Mouse (Mus musculus) small intestine, adult 2 months (tissue): Measurements from ENCODE around the gene Zfp661. TPM values are rescaled to one million over a fixed set of nuclear protein-coding genes. Genes with fewer than 3 reads are reported as not detected.

Experiments
- H3K27ac ChIP-seq: fragments of 200-500 bp; 2 replicates; pipeline ENCODE4 v1.5.1; 2012; ENCODE audit warnings: low read depth, low read length, control low read depth, inconsistent platforms; ENCODE audit not compliant: insufficient read depth
- H3K27me3 ChIP-seq: fragments of 200-500 bp; 2 replicates; pipeline ENCODE4 v1.6.1; 2012; ENCODE audit warnings: mild to moderate bottlenecking, moderate library complexity, low read length, inconsistent platforms; ENCODE audit not compliant: control insufficient read depth, insufficient read depth
- H3K36me3 ChIP-seq: fragments of 200-500 bp; 2 replicates; pipeline ENCODE4 v1.6.1; 2012; ENCODE audit warnings: mild to moderate bottlenecking, low read length, control low read depth, inconsistent platforms; ENCODE audit not compliant: control insufficient read depth, insufficient read depth
- H3K4me1 ChIP-seq: fragments of 200-500 bp; 2 replicates; pipeline ENCODE4 v1.6.1; 2012; ENCODE audit warnings: low read length, inconsistent platforms, mixed read lengths; ENCODE audit not compliant: control insufficient read depth, insufficient read depth, insufficient read length
- H3K4me3 ChIP-seq: fragments of 200-500 bp; 2 replicates; pipeline ENCODE4 v1.5.1; 2012; ENCODE audit warnings: low read depth, mild to moderate bottlenecking, control low read depth, inconsistent platforms, low read length, moderate library complexity
- CTCF ChIP-seq: fragments of 200-500 bp; IDR thresholded peaks from 2 replicates; pipeline ENCODE4 v1.5.1; 2012; ENCODE audit warnings: low read depth, mild to moderate bottlenecking, control low read depth, inconsistent platforms, low read length, moderate library complexity, mixed read lengths; ENCODE audit not compliant: insufficient replicate concordance, insufficient read length; ENCODE audit errors: extremely low read depth
- POLR2A ChIP-seq: fragments of 200-500 bp; IDR thresholded peaks from 2 replicates; pipeline ENCODE4 v1.6.1; 2012; ENCODE audit warnings: low read depth, mild to moderate bottlenecking, control low read depth, inconsistent platforms, low read length, moderate library complexity
- WGBS: fragments of 180-500 bp; shearing (Covaris S2); methylation state at CpG from one replicate; pipeline ENCODE4 v1.1.7; 2018; 5-methylcytosine and 5-hydroxymethylcytosine counted together
- polyA plus RNA-seq: library from polyadenylated mRNA; depleted of rRNA; stranded (reverse); fragments of >200 nt; gene quantifications from 2 replicates; pipeline ENCODE4 v1.2.3, GENCODE M21; 2012

Zfp661 gene
- polyA plus RNA-seq, 1 experiment = 0.62 TPM

- Histone ChIP-seq H3K4me3 (no peak overlapping the region), H3K27me3 (no peaks in the 10 kb centered on the region), H3K36me3 (no peaks in the 10 kb centered on the region), H3K4me1 (no peaks in the 10 kb centered on the region), H3K27ac (no peak overlapping the region)
- 61% methylated on average over 5 of the region's 5 CpGs for WGBS
- TF ChIP-seq POLR2A (no peak), CTCF (no peak)
Observed at GRCm38 (mm10) chr2:127551078-127551477, 35.8 kb downstream of the Zfp661 start.

- 59% methylated on average over 1 of the region's 1 CpGs for WGBS
Observed at GRCm38 (mm10) chr2:127550446-127550845, 36.4 kb downstream of the Zfp661 start.

GRCm38 (mm10) chr2:127549711-127550110 is 37.2 kb downstream of the Zfp661 start:
- no peaks in the 10 kb centered on the region for H3K27me3 ChIP-seq
- H3K36me3 ChIP-seq = no peaks in the 10 kb centered on the region
- no peak for TF ChIP-seq CTCF
- TF ChIP-seq POLR2A = no peak
- no peaks in the 10 kb centered on the region for H3K4me1 ChIP-seq
- H3K27ac ChIP-seq = no peak overlapping the region
- H3K4me3 ChIP-seq = no peak overlapping the region

More at GRCm38 (mm10) chr2:127550446-127550845, 36.4 kb downstream of the Zfp661 start:
- no peak overlapping the region for H3K27ac ChIP-seq
- TF ChIP-seq POLR2A = no peak
- TF ChIP-seq CTCF = no peak
- H3K4me1 ChIP-seq = no peaks in the 10 kb centered on the region
- H3K27me3 ChIP-seq = no peaks in the 10 kb centered on the region
- no peak overlapping the region for H3K4me3 ChIP-seq
- no peaks in the 10 kb centered on the region for H3K36me3 ChIP-seq

GRCm38 (mm10) chr2:127548342-127549074 is 38.4 kb downstream of the Zfp661 start:
- Histone ChIP-seq H3K4me3 (no peak overlapping the region), H3K27me3 (no peaks in the 10 kb centered on the region), H3K27ac (no peak overlapping the region), H3K36me3 (no peaks in the 10 kb centered on the region), H3K4me1 (no peaks in the 10 kb centered on the region)
- WGBS = 63% methylated on average over 5 of the region's 5 CpGs
- TF ChIP-seq CTCF (no peak), POLR2A (no peak)

- H3K4me3 ChIP-seq = no peak overlapping the region
- no peaks in the 10 kb centered on the region for H3K36me3 ChIP-seq
- no peak overlapping the region for H3K27ac ChIP-seq
- TF ChIP-seq POLR2A (no peak), CTCF (no peak)
- 0 out of 2 replicates have a peak, but pooled peaks cover 3% of the 10 kb centered on the region for H3K4me1 ChIP-seq
- WGBS = 88% methylated on average over 2 of the region's 2 CpGs
- H3K27me3 ChIP-seq = peaks cover 14% of the 10 kb centered on the region
Observed at GRCm38 (mm10) chr2:127541697-127542096, 45.2 kb downstream of the Zfp661 start.

GRCm38 (mm10) chr2:127541185-127541584 is 45.7 kb downstream of the Zfp661 start, which contains the start of gene Prom2:
Gene Prom2, minus strand, starts transcription at chr2:127541467.
- Histone ChIP-seq H3K36me3 (no peaks in the 10 kb centered on the region), H3K27me3 (peaks cover 14% of the 10 kb centered on the region), H3K4me1 (0 out of 2 replicates have a peak, but pooled peaks cover 3% of the 10 kb centered on the region), H3K27ac (no peak within 1 kb of the TSS), H3K4me3 (no peak within 1 kb of the TSS)
- TF ChIP-seq POLR2A (no peak), CTCF (no peak)
- 11% methylated on average over 29 of the region's 29 CpGs for WGBS

- TF ChIP-seq POLR2A (no peak), CTCF (no peak)
- 24% methylated on average over 4 of the region's 4 CpGs for WGBS
- H3K27ac ChIP-seq = no peak overlapping the region
- H3K4me3 ChIP-seq = no peak overlapping the region
- H3K4me1 ChIP-seq = 0 out of 2 replicates have a peak, but pooled peaks cover 3% of the 10 kb centered on the region
- no peaks in the 10 kb centered on the region for H3K36me3 ChIP-seq
- H3K27me3 ChIP-seq = peaks cover 14% of the 10 kb centered on the region
Observed at GRCm38 (mm10) chr2:127539494-127539893, 47.4 kb downstream of the Zfp661 start.

GRCm38 (mm10) chr2:127537548-127537947 is 49.3 kb downstream of the Zfp661 start:
- Histone ChIP-seq H3K4me1 (0 out of 2 replicates have a peak, but pooled peaks cover 3% of the 10 kb centered on the region), H3K27ac (no peak overlapping the region), H3K4me3 (no peak overlapping the region), H3K27me3 (peaks cover 14% of the 10 kb centered on the region), H3K36me3 (no peaks in the 10 kb centered on the region)
- TF ChIP-seq CTCF = no peak
- no peak for TF ChIP-seq POLR2A
- WGBS = 49% methylated on average over 3 of the region's 3 CpGs
